Mouse (Mus musculus) frontal cortex, postnatal 14 days (tissue): ENCODE results near the gene Snrpa1.
A peak's percentile ranks its signal among the peaks of the same experiment; 100 is the strongest.
"Not testable (repeated sequence)": the region's sequence is repeated elsewhere in the genome, so short reads cannot be mapped to it uniquely, and the experiment has no call there.

Experiments
- DNase-seq, 2 experiments: peaks; one replicate each; pipeline ENCODE4 v3.0.0; 2022; ENCODE audit warnings: low spot score in 2 of 2

Snrpa1 gene

GRCm38 (mm10) chr7:66058703-66059102 is at the start of gene Snrpa1:
Gene Snrpa1 (plus strand): TSS chr7:66059003.
- no peak for DNase-seq

GRCm38 (mm10) chr7:66010518-66010917 is 48.3 kb upstream of the Snrpa1 start:
- no peak for DNase-seq

GRCm38 (mm10) chr7:66027747-66028146 is 31.1 kb upstream of the Snrpa1 start:
- DNase-seq, result peak in 1 of 2 experiments; percentile 25

GRCm38 (mm10) chr7:66028766-66029512 is 29.9 kb upstream of the Snrpa1 start:
- no peak for DNase-seq

- DNase-seq, result no peak
These were observed 22.0 kb upstream of the Snrpa1 start for GRCm38 (mm10) chr7:66036809-66037208.

- DNase-seq, result no peak
These were observed 20.5 kb upstream of the Snrpa1 start for GRCm38 (mm10) chr7:66038261-66038660.

- DNase-seq, result no peak
These were observed 20.1 kb upstream of the Snrpa1 start for GRCm38 (mm10) chr7:66038730-66039129.

GRCm38 (mm10) chr7:66040026-66040814 is 18.6 kb upstream of the Snrpa1 start:
- DNase-seq, result no peak

- no peak for DNase-seq
These were observed 15.0 kb upstream of the Snrpa1 start, which contains the start of gene Gm45213 for GRCm38 (mm10) chr7:66043552-66044459. Gene Gm45213 (plus strand): TSS chr7:66043602.

GRCm38 (mm10) chr7:66044617-66045016 is 14.2 kb upstream of the Snrpa1 start:
- no peak for DNase-seq

GRCm38 (mm10) chr7:66046921-66047918 is 11.6 kb upstream of the Snrpa1 start:
- DNase-seq, result no peak

GRCm38 (mm10) chr7:66047975-66048374 is 10.8 kb upstream of the Snrpa1 start:
- no peak for DNase-seq

GRCm38 (mm10) chr7:66048446-66049230 is 10.2 kb upstream of the Snrpa1 start:
- no peak for DNase-seq

- DNase-seq, result no peak
These were observed 4.8 kb upstream of the Snrpa1 start for GRCm38 (mm10) chr7:66053946-66054483.

GRCm38 (mm10) chr7:66055356-66055755 is 3.4 kb upstream of the Snrpa1 start:
- DNase-seq, result not testable (repeated sequence)

- peak; percentile 69 to 80 for DNase-seq
These were observed 1.5 kb downstream of the Snrpa1 start for GRCm38 (mm10) chr7:66060066-66060956.

- DNase-seq, result no peak
These were observed 2.3 kb downstream of the Snrpa1 start for GRCm38 (mm10) chr7:66061057-66061456.

GRCm38 (mm10) chr7:66076411-66076810 is 17.6 kb downstream of the Snrpa1 start:
- DNase-seq, result no peak
